Comparison of ENCODE assay signal across 8 mouse cellular contexts in the genomic region with DNA sequence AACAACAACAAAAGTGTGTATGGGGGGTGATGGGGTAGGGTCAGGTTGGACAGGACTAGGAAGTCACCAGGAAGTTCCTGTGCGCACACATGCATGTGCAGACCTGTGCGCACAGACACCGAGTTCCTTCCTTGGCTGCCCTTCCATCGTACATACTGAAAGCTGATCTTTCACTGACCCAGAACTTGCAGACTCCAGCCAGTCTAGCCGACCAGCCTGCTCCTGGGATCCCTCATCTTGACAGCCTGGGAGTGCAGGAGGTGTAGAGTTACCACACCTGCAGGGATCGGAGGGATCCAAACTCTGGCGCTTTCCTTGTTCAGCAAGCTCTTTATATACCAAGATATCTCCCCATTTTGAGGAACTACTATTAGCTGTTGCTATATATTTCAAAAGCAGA.
DNase-seq lines count a peak whose midpoint lies in the region; ATAC-seq lines count a peak whose summit lies in the region.

No protein-coding gene starts in this region.

- peak; percentile 93 for ATAC-seq in kidney, embryonic 15.5 days (replicated peaks; ENCODE audit: low FRiP score)
- ATAC-seq in embryonic facial prominence, embryonic 12.5 days (ENCODE audit: insufficient number of reproducible peaks, insufficient read depth, low FRiP score, low TSS enrichment): peak; percentile 67; the same call in 1 of the 2 replicates
- peak; percentile 14; the same call in 1 of the 2 replicates for ATAC-seq in megakaryocyte progenitor cell, adult 5-6 weeks (replicated peaks; ENCODE audit: poor library complexity)

- H3K27ac ChIP-seq in kidney, embryonic 15.5 days: peak overlapping the region; percentile 87
- H3K27ac ChIP-seq in embryonic facial prominence, embryonic 12.5 days: peak overlapping the region; percentile 60; the same call in 1 of the 2 replicates

- H3K36me3 ChIP-seq in kidney, embryonic 15.5 days: peaks cover 38% of the 10 kb centered on the region
- peaks cover 21% of the 10 kb centered on the region; the same call in 1 of the 2 replicates for H3K36me3 ChIP-seq in embryonic facial prominence, embryonic 12.5 days

- no peak overlapping the region for H3K4me3 ChIP-seq in kidney, embryonic 15.5 days (replicated peaks)
- H3K4me3 ChIP-seq in embryonic facial prominence, embryonic 12.5 days: no peak overlapping the region

- H3K27me3 ChIP-seq in kidney, embryonic 15.5 days: no peaks in the 10 kb centered on the region
- no peaks in the 10 kb centered on the region for H3K27me3 ChIP-seq in embryonic facial prominence, embryonic 12.5 days

- peak; percentile 57 for DNase-seq in cerebellum, adult 11-12 months
- DNase-seq in cerebellum, postnatal 4 days (ENCODE audit: low spot score in 2 of 2): no peak
- no peak for DNase-seq in kidney, adult 18-20 months
- DNase-seq in spleen, postnatal 36 days (ENCODE audit: low spot score in 2 of 2): no peak
- no peak for DNase-seq in urinary bladder, adult 2 months (ENCODE audit: low spot score)

- H3K9me3 ChIP-seq in kidney, embryonic 15.5 days (replicated peaks): no peaks in the 10 kb centered on the region
- no peaks in the 10 kb centered on the region for H3K9me3 ChIP-seq in embryonic facial prominence, embryonic 12.5 days

- peaks cover 20% of the 10 kb centered on the region for H3K4me1 ChIP-seq in kidney, embryonic 15.5 days
- peaks cover 7% of the 10 kb centered on the region; the same call in 1 of the 2 replicates for H3K4me1 ChIP-seq in embryonic facial prominence, embryonic 12.5 days

- WGBS in kidney, embryonic 15.5 days: 20% methylated on average over 7 of the region's 7 CpGs
- WGBS in embryonic facial prominence, embryonic 12.5 days: 41% methylated on average over 7 of the region's 7 CpGs

- H3K9ac ChIP-seq in kidney, embryonic 15.5 days: no peak overlapping the region
- no peak overlapping the region for H3K9ac ChIP-seq in embryonic facial prominence, embryonic 12.5 days

- 0 out of 2 replicates have a peak overlapping the region, but pooled peaks have one; percentile 21 for H3K4me2 ChIP-seq in kidney, embryonic 15.5 days
- no peak overlapping the region for H3K4me2 ChIP-seq in embryonic facial prominence, embryonic 12.5 days (replicated peaks)

Comparison
In these comparisons a context has a peak if more than half of its experiments do, and no peak if none do; other contexts are left out.
1. ATAC-seq: peak in every context shown above with its lines; median percentile 93 in kidney, embryonic 15.5 days; 67 in embryonic facial prominence, embryonic 12.5 days; 14 in megakaryocyte progenitor cell, adult 5-6 weeks.